Mouse (Mus musculus): ENCODE results near the gene Fsip1.

Gene Fsip1

GRCm38 (mm10) chr2:118112438-118112837 is 144.3 kb downstream of the Fsip1 start:
- TF ChIP-seq GATA4 (IDR thresholded peaks at IDR 0.05; ENCODE audit: insufficient replicate concordance, low read length) = no peak

DNA sequence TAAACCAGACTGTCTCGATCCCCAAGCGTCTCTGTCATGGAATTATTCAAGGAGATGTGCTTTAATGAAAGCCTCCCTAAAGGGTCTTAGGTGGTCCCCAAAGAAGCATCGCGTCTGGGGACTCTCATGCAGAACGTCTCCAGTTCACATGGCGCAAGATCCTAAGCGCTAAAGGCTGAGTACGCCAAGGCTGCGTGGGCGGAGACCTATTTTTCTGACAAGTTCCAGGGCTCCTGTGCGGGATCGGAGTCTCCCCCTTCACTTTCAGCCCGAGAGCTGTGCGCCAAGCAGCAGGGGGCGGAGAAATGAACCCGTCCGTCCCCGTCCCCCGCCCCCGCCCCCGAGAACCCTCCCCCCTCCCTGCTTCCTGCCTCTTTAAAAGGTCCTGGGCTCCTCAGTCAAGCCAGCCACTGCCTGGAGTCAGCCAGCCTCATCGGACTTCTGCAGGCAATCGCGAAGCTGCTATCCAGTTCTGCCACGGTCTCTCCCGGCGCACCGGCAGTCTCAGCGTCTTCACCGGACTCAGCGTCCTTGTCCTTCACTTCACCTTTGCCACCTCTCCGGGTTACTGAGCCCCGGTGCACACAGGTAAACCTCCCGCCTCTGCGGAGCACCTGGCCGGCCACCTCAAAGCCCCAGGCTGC is 145.2 kb downstream of the Fsip1 start, which contains the start of gene Thbs1:
TSS of gene Thbs1 (plus strand) at position 389 of the 644 bp plus-strand sequence.
- TF ChIP-seq GATA4 (IDR thresholded peaks at IDR 0.05; ENCODE audit: insufficient replicate concordance, low read length) = no peak

DNA sequence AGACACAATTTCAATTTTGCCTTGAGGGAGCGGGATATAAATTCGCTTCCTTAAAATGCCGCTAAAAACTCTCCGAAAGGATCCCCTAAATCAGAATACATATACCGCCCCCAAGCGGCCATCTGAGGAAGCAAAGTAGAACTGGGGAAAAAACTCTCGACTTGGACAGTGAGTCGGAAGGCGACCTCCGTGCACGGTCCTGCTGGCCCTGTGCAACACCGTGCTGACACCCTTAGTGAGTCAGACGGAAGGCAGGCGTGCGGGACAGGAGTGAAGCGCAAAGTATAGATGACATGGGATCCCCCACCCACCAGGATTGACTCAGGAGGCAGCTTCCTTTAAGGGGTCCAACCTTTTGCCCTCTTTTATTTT is 145.7 kb downstream of the Fsip1 start:
- no peak for TF ChIP-seq GATA4 (IDR thresholded peaks at IDR 0.05; ENCODE audit: insufficient replicate concordance, low read length)

- no peak for TF ChIP-seq GATA4 (IDR thresholded peaks at IDR 0.05; ENCODE audit: insufficient replicate concordance, low read length)
Measured at GRCm38 (mm10) chr2:118110225-118110915, 146.4 kb downstream of the Fsip1 start.

- no peak for TF ChIP-seq GATA4 (IDR thresholded peaks at IDR 0.05; ENCODE audit: insufficient replicate concordance, low read length)
Measured at GRCm38 (mm10) chr2:118102169-118102568, 154.6 kb downstream of the Fsip1 start.

DNA sequence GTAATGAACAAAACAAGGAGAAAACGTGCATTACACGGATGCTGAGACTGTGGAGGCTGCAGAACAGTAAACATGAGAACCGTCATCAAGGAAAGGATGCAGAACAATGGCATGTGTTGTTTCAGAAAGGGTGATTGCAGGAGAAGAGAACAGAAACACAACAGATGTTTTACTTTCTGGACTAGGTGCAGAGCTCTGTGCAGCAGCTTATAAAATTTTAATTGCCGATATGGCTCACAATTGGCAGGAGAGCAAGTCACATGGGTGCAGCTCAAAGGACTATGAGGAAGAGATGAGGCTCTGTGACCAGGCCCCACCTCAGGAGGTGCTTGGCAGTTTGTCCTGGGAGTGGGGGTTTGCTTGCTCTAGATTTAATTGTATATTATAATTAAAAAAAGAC is 157.7 kb downstream of the Fsip1 start:
- TF ChIP-seq GATA4 (IDR thresholded peaks at IDR 0.05; ENCODE audit: insufficient replicate concordance, low read length) = no peak

DNA sequence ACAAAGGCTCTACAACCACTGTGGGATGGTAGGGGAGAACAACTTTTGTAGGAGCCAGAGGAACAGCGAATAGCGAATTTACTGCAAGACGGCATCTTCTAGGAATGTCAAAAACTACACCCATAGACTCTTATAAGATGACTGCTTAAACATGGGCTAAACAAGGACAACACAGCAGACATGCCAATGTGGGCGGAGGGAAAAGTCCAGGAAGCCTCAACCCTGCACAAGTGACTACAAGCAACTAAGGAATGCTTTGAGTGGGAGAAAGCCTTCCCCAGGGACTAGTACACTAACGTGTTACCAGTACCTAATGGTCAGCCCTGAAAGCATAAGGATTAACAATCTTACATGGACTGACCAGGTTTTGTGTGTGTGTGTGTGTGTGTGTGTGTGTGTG is 165.5 kb downstream of the Fsip1 start:
- TF ChIP-seq GATA4 (IDR thresholded peaks at IDR 0.05; ENCODE audit: insufficient replicate concordance, low read length) = no peak

DNA sequence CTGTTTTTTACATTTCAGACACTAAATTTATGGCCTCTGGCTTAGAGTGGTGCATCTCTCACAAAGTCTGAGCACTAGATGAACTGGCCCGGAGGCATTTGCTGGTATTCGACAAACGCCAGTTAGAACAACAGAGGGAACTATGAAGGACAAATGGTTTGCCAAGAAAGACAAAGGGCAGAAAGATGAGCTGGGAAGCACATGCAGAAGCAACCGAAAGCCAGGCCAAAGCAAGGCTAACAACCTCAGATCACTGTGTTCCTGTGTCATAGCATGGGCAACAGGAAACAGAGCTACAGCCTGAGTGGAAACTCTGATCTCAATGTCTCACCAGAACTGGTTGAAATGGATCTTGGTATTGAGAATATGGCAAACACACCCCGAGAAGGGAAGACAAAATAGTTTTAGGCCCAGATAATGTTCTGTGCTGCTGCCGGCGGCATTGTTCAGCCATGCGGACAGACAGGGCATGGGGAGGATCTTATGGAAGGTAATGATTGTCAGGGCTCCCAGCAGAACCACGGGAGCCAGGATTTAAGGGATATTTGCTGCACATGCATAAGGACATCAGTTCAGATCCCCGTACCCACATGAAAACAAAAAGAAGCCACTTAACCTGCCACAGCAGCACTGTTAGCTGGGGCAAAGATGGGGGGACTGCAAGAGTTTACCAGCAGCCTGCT is 169.6 kb downstream of the Fsip1 start:
- no peak for TF ChIP-seq GATA4 (IDR thresholded peaks at IDR 0.05; ENCODE audit: insufficient replicate concordance, low read length)

GRCm38 (mm10) chr2:118085647-118086046 is 171.1 kb downstream of the Fsip1 start:
- TF ChIP-seq GATA4 (IDR thresholded peaks at IDR 0.05; ENCODE audit: insufficient replicate concordance, low read length) = no peak

- TF ChIP-seq GATA4 (IDR thresholded peaks at IDR 0.05; ENCODE audit: insufficient replicate concordance, low read length) = no peak
Measured at GRCm38 (mm10) chr2:118084693-118085092, 172.1 kb downstream of the Fsip1 start.

DNA sequence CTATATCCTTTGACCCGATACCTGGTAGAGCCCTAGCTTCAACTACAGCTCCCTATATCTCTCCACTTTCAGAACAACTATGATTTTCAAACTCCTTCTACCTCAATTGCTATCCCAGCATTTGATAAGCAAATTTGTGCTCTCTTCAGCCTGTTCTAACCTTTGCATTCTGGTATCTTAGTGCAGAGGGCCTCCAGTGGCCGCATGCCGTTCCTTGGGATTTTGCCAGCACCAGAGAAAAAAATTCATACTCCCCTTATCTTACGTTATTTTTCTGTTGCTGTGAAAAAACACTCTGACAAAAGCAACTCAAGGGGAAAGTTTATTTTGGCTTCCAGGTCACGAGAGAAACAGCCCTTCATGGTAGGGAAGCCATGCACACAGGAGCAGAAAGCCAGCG is 173.1 kb downstream of the Fsip1 start:
- TF ChIP-seq GATA4 (IDR thresholded peaks at IDR 0.05; ENCODE audit: insufficient replicate concordance, low read length) = no peak

DNA sequence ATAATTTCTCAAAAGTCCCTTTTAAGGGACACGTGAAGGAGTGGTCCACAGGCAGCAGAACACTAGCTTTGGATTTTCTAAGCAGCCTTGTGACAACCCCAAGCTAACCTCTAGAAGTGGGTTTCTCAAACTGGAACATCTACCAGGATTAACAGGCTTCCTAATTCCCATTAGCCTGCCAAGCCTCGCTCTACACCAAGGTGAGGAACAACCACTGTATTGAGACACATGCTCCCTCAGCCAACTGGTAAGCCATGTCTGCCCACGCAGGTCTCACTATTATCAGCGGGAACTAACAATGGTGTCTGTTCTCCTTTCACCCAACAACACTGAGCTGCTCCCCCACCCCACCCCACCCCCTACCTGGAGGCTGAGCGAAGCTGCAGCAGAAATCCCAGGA is 175.2 kb downstream of the Fsip1 start:
- no peak for TF ChIP-seq GATA4 (IDR thresholded peaks at IDR 0.05; ENCODE audit: insufficient replicate concordance, low read length)
